Mouse (Mus musculus) heart, embryonic 10.5 days (tissue): ENCODE data around the gene Palld. TPM values are rescaled to one million over a fixed set of nuclear protein-coding genes. Genes with fewer than 3 reads are reported as not detected.
A peak's percentile ranks its signal among the peaks of the same experiment; 100 is the strongest.

Source experiments
- DNase-seq: peaks from one replicate; pipeline ENCODE4 v3.0.0-alpha.2; 2017; ENCODE audit warnings: low spot score
- H3K27ac ChIP-seq: fragments of 300-500 bp; sonication (generic); 2 replicates; pipeline ENCODE4 v1.5.1; 2016; ENCODE audit warnings: mild to moderate bottlenecking
- H3K27me3 ChIP-seq: fragments of 300-500 bp; sonication (generic); 2 replicates; pipeline ENCODE4 v1.6.1; 2016; ENCODE audit warnings: mild to moderate bottlenecking; ENCODE audit not compliant: poor library complexity, insufficient read depth, severe bottlenecking
- H3K36me3 ChIP-seq: fragments of 300-500 bp; sonication (generic); 2 replicates; pipeline ENCODE4 v1.6.1; 2016; ENCODE audit warnings: mild to moderate bottlenecking, moderate library complexity
- H3K4me1 ChIP-seq: fragments of 300-500 bp; sonication (generic); 2 replicates; pipeline ENCODE4 v1.6.1; 2016; ENCODE audit warnings: mild to moderate bottlenecking
- H3K4me3 ChIP-seq: fragments of 300-500 bp; sonication (generic); 2 replicates; pipeline ENCODE4 v1.5.1; 2016; ENCODE audit warnings: mild to moderate bottlenecking, moderate library complexity
- H3K9me3 ChIP-seq: fragments of 300-500 bp; sonication (generic); 2 replicates; pipeline ENCODE4 v1.6.1; 2016; ENCODE audit warnings: mild to moderate bottlenecking, moderate library complexity
- WGBS: fragments of 180-500 bp; shearing (Covaris S2); methylation state at CpG from one replicate; pipeline ENCODE4 v1.1.7; 2016; 5-methylcytosine and 5-hydroxymethylcytosine counted together
- polyA plus RNA-seq: library from polyadenylated mRNA; unstranded; fragments of >200 nt; fragmentation: Nextera tagmentation; extraction: Ambion mirVana; gene quantifications from 2 replicates; pipeline ENCODE4 v1.2.1, GENCODE M21; 2016

Palld gene
- polyA plus RNA-seq, 1 experiment from 2014 or later, result 167 TPM

- Histone ChIP-seq H3K4me1 (no peaks in the 10 kb centered on the region), H3K9me3 (no peaks in the 10 kb centered on the region), H3K4me3 (no peak overlapping the region), H3K36me3 (peaks cover 23% of the 10 kb centered on the region), H3K27me3 (no peaks in the 10 kb centered on the region), H3K27ac (no peak overlapping the region)
- WGBS, result 67% methylated on average over 4 of the region's 4 CpGs
- DNase-seq, result no peak
These were observed 403.5 kb downstream of the Palld start for GRCm38 (mm10) chr8:61499035-61499434.

DNA sequence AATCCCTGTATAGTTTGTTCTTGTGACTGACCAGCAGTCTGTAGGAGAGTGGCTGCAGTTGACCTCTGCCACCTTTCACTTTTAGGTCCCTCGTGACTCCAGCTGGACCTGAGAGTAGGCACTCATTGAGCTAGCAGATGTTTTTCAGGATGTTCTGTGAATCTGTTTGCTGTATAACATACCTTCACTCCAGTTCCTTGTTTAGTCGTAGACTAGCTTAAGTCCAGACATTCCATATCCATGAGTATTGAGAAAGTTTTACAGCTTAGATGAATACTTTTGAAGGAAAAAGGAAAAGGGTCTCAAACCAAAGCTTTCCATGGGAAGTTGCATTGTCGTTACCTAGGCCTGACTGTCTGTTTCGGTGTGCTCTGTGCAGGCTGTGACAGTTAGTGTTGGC, 405.4 kb downstream of the Palld start:
- Histone ChIP-seq H3K4me1 (no peaks in the 10 kb centered on the region), H3K9me3 (no peaks in the 10 kb centered on the region), H3K36me3 (peaks cover 26% of the 10 kb centered on the region), H3K27ac (no peak overlapping the region), H3K4me3 (no peak overlapping the region), H3K27me3 (no peaks in the 10 kb centered on the region)
- 79% methylated on average over 4 of the region's 4 CpGs for WGBS
- DNase-seq, result no peak

- Histone ChIP-seq H3K36me3 (peaks cover 11% of the 10 kb centered on the region), H3K27ac (no peak overlapping the region), H3K27me3 (no peaks in the 10 kb centered on the region), H3K4me3 (peak overlapping the region; percentile 78), H3K9me3 (no peaks in the 10 kb centered on the region), H3K4me1 (peaks cover 4% of the 10 kb centered on the region; the same call in 1 of the 2 replicates)
- WGBS, result 84% methylated on average over 8 of the region's 8 CpGs
- DNase-seq, result no peak
These were observed 413.9 kb downstream of the Palld start for GRCm38 (mm10) chr8:61488631-61489030.

DNA sequence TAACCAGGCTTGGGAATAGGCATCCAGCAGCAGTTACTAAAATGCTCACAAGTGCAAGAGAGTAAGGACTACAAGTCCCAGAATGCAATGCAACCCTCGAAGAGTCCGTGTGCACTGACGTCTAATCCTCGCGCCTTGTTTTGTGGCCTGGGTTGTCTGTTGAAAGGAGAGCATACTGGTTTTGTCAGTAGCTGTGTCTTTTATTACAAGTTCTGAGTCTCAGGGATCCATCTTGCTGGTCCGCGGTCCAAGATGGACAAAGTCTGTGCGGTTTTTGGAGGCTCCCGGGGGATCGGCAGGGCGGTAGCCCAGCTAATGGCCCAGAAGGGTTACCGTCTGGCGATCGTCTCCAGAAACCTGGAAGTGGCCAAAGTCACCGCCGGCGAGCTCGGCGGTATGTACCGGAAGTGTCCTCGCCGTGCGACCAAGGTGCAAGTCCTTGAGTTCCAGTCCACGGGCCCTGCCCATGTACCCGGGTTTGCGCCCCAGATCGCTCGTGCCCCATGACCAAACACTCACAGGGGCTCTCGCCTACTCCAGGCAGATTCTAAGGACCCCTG, 414.8 kb downstream of the Palld start, which contains the start of gene Cbr4:
Gene Cbr4 (plus strand): TSS at position 138 of the 560 bp plus-strand sequence.
- peak within 1 kb of the TSS; percentile 94 for H3K27ac ChIP-seq
- peak within 1 kb of the TSS; percentile 78 for H3K4me3 ChIP-seq
- DNase-seq, result peak; percentile 93
- H3K36me3 ChIP-seq, result peaks cover 5% of the 10 kb centered on the region; the same call in 1 of the 2 replicates
- peaks cover 4% of the 10 kb centered on the region; the same call in 1 of the 2 replicates for H3K4me1 ChIP-seq
- no peaks in the 10 kb centered on the region for H3K9me3 ChIP-seq
- no peaks in the 10 kb centered on the region for H3K27me3 ChIP-seq
- WGBS, result 6% methylated on average over 29 of the region's 29 CpGs

- Histone ChIP-seq H3K27me3 (no peaks in the 10 kb centered on the region), H3K4me1 (peaks cover 4% of the 10 kb centered on the region; the same call in 1 of the 2 replicates), H3K4me3 (peak overlapping the region; percentile 78; the same call in 1 of the 2 replicates), H3K36me3 (peaks cover 2% of the 10 kb centered on the region; the same call in 1 of the 2 replicates), H3K27ac (peak overlapping the region; percentile 94; the same call in 1 of the 2 replicates), H3K9me3 (no peaks in the 10 kb centered on the region)
- no peak for DNase-seq
- 96% methylated on average over 2 of the region's 2 CpGs for WGBS
These were observed 415.5 kb downstream of the Palld start for GRCm38 (mm10) chr8:61486923-61487529.

DNA sequence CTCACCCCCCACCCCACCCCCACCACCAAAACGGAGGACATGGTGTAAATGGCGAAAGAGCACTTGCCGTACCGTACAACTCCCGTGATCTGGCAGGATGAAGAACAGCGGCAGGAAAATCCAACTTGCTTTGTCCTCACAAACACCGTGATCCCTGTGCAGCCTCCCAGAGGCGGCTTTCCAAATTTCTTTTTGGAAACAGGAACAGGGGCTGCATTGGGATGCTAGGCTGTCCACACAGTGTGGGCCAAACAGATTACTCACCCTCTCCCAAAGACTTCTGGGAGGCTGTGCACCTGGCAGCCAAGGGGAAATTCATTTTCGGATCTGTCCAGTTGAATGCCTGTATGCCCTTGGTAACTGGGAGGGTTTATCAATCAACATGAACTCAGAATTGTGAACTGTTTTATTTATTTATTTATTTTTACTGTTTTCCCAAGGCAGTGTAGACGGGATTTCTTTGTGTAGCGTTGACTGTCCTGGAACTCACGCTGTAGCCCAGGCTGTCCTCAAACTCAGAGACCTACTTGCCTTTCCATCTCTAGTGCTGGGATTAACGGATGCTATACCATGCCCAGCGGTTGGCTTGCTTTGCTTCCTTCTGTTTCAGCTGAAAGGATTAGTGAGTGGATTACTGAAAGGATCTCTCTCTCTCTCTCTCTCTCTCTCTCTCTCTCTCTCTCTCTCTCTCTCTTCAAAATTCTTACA, 422.1 kb downstream of the Palld start:
- Histone ChIP-seq H3K27ac (no peak overlapping the region), H3K9me3 (no peaks in the 10 kb centered on the region), H3K27me3 (no peaks in the 10 kb centered on the region), H3K4me1 (peaks cover 7% of the 10 kb centered on the region; the same call in 1 of the 2 replicates), H3K36me3 (no peaks in the 10 kb centered on the region), H3K4me3 (no peak overlapping the region)
- DNase-seq, result no peak
- 82% methylated on average over 14 of the region's 14 CpGs for WGBS

DNA sequence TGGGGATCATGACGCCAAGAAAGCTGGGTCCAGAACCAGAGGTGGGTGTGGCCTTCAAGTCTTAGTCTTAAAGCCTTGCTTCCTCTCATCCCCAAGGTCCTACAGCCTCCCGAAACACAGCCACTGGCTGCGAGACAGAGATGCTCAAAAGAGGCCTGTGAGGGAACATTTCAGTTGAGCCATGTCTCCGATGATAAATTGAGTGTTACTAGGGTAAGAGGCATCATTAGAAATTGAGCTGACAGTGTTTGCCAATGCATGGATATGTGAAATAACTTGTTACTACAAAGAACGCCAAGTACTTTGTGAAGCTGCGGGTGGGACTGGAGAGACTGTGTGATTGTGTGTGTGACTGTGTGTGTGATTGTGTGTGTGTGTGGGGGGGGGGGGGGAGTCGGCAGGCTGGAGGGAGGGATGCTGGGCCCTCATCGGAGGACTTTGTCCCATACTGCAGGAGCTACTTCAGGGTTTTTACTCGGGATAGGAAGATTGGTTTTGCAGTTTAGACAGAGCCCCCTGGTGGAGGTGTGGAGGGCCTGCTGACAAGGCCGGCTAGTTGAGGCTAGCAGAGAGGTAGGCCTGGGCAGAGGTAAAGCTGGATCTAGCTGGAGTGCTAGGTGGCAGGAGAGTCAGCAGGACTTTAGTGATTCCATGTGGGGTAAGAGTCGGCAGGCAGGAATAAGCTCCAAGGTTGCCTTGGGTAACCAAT, 422.8 kb downstream of the Palld start:
- Histone ChIP-seq H3K9me3 (no peaks in the 10 kb centered on the region), H3K27ac (no peak overlapping the region), H3K36me3 (no peaks in the 10 kb centered on the region), H3K4me3 (no peak overlapping the region), H3K4me1 (peaks cover 7% of the 10 kb centered on the region; the same call in 1 of the 2 replicates), H3K27me3 (no peaks in the 10 kb centered on the region)
- WGBS, result 52% methylated on average over 11 of the region's 11 CpGs
- no peak for DNase-seq

DNA sequence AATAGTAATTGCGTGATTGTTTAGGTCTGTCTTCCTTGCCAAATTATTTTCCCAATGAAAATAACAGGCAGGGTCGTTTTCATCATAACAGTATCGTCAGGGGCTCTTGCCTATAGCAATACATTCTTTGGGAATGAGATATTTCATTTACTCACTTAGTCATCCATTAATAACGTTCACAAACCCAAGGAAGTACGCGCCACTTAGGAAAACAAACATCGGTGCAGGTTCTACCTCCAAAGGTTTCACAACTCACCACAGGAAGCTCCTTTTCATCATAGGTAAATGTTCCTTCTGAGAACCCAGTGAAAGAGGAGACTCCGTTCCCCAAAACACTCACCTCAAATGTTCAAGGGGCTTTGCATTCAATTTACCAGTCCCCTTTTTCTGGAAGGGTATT, 423.7 kb downstream of the Palld start:
- no peak for DNase-seq
- H3K4me1 ChIP-seq, result peaks cover 7% of the 10 kb centered on the region; the same call in 1 of the 2 replicates
- 81% methylated on average over 8 of the region's 8 CpGs for WGBS

DNA sequence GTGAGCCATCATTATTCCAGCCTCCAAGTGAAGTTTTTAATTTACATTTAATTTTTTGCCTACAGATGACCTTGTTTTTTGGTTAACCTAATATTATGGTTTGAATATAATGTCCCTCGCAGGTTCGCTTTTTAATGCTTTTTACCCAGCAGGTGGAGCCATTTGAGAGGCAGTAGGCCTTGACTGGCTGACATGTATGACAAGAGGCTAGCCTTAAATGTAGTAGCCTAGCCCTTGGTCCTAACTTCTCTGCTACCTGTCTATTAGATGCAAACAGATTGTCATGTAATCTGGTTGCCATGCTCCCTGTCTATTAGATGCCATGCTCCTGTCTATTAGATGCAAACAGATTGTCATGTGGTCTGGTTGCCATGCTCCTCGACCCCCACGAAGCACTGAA, 424.3 kb downstream of the Palld start:
- no peak for DNase-seq
- 93% methylated on average over 4 of the region's 4 CpGs for WGBS

More for the DNA sequence above, 423.7 kb downstream of the Palld start:
- Histone ChIP-seq H3K27me3 (no peaks in the 10 kb centered on the region), H3K36me3 (no peaks in the 10 kb centered on the region), H3K9me3 (no peaks in the 10 kb centered on the region), H3K4me3 (no peak overlapping the region), H3K27ac (no peak overlapping the region)

DNA sequence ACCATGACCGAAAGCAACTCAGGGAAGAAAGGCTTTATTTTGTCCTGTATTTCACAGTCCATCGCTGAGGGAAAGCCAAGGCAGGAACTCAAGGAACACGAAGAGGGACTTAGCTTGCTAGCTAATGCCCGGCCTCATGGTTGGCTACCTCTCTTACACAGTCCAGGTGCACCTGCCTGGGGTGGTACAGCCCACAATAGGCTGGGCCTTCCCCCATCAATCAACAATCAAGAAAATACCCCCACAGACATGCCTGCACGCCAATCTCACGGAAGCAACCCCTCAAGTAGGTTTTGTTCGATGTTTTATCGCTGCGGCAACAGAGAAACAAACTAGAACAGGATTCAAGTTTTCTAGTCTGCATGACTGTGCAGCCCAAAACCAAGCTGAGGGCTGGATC, 426.3 kb downstream of the Palld start:
- Histone ChIP-seq H3K27me3 (no peaks in the 10 kb centered on the region), H3K9me3 (no peaks in the 10 kb centered on the region), H3K4me1 (peaks cover 7% of the 10 kb centered on the region; the same call in 1 of the 2 replicates), H3K36me3 (no peaks in the 10 kb centered on the region), H3K4me3 (no peak overlapping the region), H3K27ac (no peak overlapping the region)
- DNase-seq, result no peak
- 79% methylated on average over 9 of the region's 9 CpGs for WGBS

More for the DNA sequence above, 424.3 kb downstream of the Palld start:
- Histone ChIP-seq H3K27me3 (no peaks in the 10 kb centered on the region), H3K36me3 (no peaks in the 10 kb centered on the region), H3K4me1 (peaks cover 7% of the 10 kb centered on the region; the same call in 1 of the 2 replicates), H3K27ac (no peak overlapping the region), H3K4me3 (no peak overlapping the region), H3K9me3 (no peaks in the 10 kb centered on the region)

DNA sequence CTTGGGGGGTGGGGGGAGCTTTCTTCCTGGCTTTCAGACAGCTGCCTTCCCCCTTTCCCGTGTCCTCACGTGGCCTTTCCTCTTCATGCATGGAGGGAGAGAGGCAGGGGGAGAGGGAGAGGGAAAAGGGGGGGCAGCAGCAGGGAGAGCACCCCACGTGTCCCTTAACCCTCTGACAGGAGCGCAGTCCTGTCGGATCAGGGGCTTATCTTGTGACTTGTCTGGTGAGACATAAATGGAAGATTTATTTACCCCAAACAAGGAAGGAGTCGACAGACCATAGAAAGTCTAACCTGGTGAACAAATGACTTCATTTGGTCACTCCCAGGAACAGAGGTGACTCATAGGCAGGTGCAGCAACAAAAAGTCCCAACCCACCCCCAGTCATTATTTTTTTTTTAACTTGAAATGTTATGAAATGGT, 427.2 kb downstream of the Palld start:
- no peak for DNase-seq
- 60% methylated on average over 6 of the region's 6 CpGs for WGBS
- no peak overlapping the region for H3K4me3 ChIP-seq
- no peaks in the 10 kb centered on the region for H3K36me3 ChIP-seq
- peaks cover 7% of the 10 kb centered on the region; the same call in 1 of the 2 replicates for H3K4me1 ChIP-seq
- no peak overlapping the region for H3K27ac ChIP-seq
- no peaks in the 10 kb centered on the region for H3K27me3 ChIP-seq
- H3K9me3 ChIP-seq, result no peaks in the 10 kb centered on the region

DNA sequence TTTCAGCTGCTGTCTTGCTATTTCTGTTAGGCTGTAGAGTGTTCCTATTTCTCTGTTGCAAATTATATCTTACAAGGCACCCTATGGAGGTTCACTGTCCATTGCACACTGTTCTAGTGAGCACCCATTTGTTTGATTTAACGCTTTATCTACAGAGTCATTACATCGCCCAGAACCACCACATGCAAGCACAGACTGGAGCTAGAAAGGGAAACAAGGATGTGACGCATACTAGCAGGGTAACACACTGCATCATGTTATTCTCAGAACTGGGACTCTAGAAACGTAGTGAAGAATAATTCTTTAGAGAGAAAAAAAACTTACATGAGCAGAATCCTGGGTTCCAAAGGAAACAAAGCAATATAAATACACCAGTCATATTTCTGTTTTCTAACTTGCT, 432.3 kb downstream of the Palld start:
- Histone ChIP-seq H3K36me3 (no peaks in the 10 kb centered on the region), H3K4me3 (no peak overlapping the region), H3K4me1 (no peaks in the 10 kb centered on the region), H3K27me3 (no peaks in the 10 kb centered on the region), H3K27ac (no peak overlapping the region), H3K9me3 (no peaks in the 10 kb centered on the region)
- no peak for DNase-seq
- WGBS, result 75% methylated on average over 4 of the region's 4 CpGs

DNA sequence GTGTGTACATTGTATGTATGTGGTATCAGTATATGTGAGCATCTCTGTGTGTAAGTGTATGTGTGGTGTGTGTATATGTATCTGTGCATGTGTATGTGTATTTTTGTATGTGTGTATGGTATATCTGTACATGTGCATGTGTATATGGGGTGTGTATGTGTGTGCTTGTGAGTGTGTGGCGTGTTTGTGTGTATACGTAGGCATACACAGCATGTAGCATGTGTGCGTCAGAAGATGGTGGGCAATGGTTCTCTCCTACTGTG, 435.0 kb downstream of the Palld start:
- Histone ChIP-seq H3K36me3 (no peaks in the 10 kb centered on the region), H3K27ac (no peak overlapping the region), H3K4me3 (no peak overlapping the region), H3K27me3 (no peaks in the 10 kb centered on the region), H3K9me3 (no peaks in the 10 kb centered on the region), H3K4me1 (no peaks in the 10 kb centered on the region)
- WGBS, result 91% methylated on average over 3 of the region's 3 CpGs
- DNase-seq, result no peak
